Mouse (Mus musculus) frontal cortex, postnatal 14 days (tissue): ENCODE results near the gene Ube2e2.
"Not testable (repeated sequence)": the region's sequence is repeated elsewhere in the genome, so short reads cannot be mapped to it uniquely, and the experiment has no call there.

Experiments
- DNase-seq, 2 experiments: peaks; one replicate each; pipeline ENCODE4 v3.0.0; 2022; ENCODE audit warnings: low spot score in 2 of 2

Ube2e2 gene

DNA sequence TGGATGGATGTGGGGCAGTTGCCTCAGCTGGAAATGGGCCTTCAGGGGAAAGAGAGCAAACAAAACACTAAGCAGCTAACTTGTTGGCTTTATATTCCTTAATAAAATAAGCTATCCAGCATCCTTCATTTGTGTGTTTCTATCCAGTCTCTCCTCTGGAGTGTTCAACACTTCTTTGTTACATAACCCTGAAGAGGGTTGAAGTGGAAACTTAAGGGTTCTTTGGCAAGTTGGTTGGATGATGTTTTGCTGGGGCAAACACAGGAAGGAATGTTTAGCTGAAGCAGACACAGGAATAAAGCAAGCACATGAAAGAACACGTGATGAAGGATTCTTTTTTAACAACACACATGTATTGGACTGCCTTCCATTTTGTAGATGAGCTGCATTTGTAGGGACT is 256.3 kb downstream of the Ube2e2 start:
- no peak for DNase-seq

DNA sequence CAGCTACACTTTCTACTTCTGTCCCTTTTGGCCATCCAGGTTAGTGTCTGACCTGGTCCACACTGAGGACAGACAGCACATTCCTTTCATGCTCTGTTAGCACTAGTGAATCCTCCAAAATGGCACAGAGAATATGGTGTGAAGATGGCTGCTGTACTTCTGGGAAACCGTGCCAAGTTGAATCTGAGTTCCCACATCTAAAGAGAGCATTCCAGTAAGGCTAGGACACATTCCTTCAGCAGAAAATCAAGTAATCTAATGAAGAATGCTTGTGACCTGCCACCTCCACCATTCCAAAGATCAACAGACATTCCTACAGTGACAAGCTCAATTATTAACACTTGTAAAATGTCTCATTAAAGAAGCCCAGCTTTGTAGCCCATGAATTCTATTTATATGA is 265.9 kb downstream of the Ube2e2 start:
- no peak for DNase-seq

DNA sequence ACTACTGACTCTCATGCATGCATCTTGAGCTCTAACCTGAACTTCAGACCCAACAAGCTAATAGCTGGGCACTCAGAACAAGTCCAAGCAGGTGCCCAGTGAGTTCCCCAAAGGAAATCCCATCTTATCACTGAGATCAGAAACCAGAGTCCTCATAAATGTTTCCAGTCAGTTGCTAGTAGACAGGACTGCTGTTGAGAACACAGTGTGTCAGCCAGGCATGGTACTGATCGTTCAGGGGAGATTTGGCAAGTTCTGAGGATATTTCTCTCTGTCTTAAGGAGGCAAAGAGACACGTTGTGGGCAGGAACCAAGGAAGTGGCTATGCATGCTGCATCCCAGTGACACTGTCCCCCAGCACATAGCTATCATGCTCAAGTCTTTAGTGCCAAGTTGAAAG is 275.5 kb downstream of the Ube2e2 start:
- no peak for DNase-seq

DNA sequence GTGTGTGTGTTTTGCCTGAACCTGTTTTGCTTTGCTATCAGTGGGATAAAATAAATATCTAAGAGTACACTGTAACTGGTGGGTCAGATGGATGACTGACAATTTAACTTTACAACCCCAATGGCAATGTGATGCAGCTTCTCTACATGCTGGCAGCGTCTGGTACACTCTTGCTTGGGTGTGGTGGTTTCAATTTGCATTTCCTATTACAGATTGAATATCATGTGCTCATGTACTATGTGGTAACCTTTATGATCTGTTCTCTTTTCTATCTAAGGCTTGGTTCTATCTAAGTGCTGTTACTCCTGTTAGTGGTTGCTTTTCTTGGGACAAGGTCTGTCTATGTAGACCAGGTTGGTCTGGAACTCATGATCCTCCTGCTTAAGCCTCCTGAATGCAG is 292.1 kb downstream of the Ube2e2 start:
- DNase-seq = no peak

DNA sequence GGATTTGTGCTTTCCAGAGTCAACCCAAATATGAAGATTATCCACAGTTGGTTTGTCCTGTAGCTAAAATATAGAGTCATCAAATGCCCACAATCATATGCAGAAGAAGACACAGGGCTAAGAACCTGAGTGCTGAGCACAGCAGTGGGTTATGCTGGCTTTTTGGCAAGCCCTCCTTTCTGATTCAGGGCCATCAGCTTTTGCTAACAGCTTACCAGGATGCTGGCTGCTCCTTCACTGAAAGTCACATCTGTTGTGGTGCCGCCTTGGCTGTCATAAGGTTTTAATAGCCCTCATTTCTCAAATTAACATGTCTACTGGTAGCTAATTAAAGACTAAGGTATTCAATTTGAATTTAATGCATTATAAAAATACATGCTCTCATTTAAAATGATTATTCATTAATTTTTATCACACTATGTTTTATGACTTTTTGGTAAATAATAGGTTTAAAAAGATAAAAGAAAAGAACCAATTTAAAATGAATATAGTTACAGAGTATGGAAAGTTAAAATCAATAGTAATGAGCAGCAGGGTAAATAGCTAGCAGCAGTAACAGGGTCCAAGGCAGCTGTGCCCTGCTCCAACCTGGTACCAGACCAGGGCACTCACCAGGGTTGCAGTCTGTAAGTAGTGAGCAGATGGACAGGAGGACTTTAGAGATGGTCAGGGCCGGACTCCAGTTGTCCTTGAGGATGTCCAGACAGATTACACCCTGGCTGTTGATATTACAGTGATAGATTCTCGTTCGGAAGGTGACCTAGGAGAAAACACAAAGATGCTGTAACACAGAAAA is 307.6 kb downstream of the Ube2e2 start:
- no peak for DNase-seq

DNA sequence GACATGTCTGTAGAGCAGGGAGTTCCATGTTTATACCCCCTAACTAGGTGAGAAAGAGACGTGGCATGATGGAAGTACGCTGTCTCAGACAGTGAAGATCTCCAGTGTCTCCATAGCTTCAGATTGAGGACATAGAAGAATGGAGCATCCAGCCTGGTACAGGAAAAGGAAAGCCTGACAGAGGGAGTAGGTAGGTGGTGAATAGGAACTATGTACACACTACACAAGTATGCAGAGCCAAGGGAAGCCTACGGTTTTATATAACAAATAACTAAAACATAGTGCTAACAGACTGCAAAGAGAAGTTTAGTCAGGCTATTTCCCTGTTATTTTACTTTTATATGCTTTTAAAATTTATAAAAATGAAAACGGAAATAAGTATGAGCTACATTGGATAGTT is 312.3 kb downstream of the Ube2e2 start:
- no peak for DNase-seq

DNA sequence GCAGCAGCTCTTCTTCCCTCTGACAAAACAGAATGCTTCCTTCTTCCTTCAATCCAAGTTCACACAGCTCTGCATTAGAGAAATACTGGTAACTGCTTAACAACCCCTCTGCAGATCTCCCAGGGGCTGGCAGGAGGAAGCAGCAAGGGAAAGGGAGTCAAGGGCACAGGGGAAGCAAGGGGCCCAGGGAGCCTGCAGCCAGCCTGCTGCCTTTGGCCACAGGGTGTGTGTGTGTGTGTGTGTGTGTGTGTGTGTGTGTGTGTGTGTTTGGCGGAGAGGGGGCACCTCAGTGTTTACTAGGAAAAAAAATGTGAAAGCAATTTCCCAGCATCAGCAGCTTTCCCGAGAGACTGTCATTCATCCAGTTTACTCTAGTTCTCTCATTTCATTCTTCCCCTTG is 319.3 kb downstream of the Ube2e2 start:
- DNase-seq = no peak

DNA sequence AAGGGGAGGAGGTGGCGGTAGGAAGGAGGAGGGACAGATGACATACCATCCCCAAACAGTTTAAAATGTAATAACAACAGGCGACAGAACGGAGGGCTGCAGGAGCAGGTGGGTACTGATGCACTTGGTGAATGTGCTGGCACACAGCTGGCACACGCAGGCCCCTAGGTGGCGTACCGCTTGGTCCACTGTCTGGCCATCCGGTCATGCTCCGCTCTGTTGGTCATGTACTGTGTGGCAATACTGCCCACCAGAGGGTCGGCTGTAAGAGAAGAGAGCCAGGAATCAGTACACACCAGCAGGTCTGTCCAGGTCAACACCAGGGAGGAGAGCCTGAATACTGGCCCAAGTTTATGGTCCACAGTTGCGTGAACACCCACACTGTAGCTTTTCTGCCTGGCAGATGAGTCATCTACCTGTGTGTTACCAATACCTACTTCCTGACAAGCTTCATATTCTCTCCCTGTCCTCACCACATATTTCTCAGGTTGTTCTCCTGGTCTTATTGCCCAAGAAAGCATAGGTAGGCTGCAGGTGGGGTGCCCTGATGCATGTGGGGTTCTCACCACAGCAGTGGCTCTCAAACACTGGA is 319.8 kb downstream of the Ube2e2 start:
- no peak for DNase-seq

DNA sequence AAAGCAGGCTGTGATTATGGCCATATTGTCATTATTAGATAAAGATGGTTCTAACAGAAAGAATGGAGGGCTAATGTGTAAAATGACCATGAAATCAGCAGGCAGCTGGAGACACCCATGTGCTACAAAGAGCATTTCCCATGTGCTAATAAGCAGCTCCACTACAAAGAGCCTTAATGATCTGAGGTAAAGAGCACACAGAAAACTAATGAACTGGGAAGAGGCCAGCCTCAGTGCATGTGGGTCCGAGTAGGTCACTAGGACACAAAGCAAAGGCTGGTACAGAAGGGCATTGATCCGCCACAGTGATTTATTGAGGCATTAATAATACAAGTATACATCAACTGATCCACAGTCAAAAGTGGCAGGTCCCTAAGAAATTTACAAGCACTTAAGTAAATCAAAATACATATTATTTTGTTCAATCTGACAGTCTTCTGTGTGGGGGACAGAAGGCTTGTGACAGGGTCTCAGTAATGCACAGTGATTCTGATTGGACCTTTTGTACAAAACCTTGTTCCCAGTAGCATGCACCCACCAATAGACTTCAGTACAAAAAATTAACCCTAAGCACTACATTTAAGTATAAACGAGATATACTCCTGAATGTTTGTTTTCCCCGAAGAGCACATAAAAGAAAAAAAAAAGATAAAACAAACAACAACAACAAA is 320.6 kb downstream of the Ube2e2 start:
- DNase-seq = no peak

DNA sequence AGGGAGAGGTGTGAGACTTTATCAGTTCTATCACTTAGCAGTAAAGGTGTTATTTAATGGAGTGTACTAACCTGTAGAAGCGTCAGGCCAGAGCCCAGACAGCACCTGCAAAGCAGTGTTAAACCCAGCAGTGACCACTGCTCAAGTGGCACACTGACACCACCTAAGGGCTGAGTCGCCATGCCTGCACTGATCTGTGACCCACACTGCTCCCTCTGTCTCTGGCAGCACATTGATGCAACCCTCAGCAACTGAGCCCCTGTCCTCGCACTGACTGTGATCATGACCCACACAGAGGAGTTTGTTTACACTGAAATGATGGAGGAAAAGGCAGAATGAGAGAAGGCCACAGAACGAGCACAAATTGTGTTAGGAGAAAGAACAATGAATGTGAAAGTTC is 321.2 kb downstream of the Ube2e2 start:
- DNase-seq = no peak

DNA sequence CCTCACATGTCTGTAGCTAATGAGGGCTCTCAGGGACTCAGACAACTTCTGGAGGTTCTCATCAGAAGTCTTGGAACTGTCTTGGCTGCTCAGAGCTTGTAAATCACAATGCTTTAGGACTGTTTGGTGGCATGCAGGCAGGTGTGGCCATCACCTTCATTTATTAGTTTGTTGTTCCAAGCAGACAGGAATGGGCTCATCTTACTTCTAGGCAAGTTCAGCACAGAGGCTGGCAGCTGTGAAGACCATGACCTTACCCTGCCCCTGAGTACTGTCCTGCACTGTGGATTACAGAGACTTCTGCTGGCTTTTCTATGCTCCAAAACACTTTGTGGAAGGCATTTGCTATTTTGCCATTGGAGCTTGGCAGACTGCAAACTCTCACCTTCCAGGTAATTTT is 324.5 kb downstream of the Ube2e2 start:
- DNase-seq = no peak

DNA sequence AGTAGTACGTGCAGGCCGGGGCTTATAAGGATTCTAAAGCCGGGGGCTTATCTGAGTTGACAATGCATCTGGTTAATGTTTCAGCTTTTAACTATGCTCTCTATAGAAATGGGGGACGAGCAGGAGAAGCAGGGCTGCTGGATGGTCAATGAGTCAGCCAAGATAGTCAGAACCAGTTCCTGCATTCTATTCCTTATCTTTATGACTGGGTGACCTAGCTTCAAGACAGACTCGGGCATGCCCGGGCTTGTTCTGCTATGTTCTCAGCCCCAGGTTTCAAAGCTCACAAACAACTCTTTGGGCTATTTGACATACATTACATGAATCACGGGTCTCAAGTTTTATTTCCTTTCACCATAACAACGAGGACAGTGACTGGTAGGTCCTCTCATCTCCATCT is 329.1 kb downstream of the Ube2e2 start:
- not testable (repeated sequence) for DNase-seq

DNA sequence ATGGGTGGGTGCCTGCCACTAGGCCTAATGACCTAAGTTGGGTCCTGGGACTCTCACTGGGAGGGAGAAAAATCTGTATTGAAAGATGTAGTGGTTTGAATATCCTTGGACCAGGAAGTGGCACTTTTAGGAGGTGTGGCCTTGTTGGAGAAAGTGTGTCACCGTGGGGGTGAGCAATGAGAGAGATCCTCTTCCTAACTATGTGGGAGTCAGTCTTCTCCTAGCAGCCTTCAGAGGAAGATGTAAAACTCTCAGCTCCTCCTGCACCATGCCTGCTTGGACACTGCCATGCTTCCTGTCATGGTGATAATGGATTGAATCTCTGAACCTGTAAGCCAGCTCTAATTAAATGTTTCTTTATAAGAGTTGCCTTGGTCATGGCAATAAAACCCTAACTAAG is 338.8 kb downstream of the Ube2e2 start:
- no peak for DNase-seq

DNA sequence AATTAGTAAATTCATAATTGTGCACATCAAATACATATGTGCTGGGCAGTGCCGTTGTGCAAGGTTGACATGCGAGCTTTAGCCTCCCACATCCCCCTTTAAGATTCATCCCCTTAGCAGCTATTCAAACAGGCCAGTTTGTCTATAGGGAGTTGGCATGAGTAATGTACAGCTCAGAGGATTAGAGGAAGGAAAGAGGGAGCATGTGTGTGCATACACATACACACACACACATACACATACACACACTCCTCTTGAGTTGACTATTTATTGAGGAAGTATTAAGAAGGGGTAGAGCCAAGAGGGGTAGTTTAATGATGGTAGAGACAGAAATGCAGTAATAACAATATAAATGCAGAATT is 339.5 kb downstream of the Ube2e2 start:
- no peak for DNase-seq

DNA sequence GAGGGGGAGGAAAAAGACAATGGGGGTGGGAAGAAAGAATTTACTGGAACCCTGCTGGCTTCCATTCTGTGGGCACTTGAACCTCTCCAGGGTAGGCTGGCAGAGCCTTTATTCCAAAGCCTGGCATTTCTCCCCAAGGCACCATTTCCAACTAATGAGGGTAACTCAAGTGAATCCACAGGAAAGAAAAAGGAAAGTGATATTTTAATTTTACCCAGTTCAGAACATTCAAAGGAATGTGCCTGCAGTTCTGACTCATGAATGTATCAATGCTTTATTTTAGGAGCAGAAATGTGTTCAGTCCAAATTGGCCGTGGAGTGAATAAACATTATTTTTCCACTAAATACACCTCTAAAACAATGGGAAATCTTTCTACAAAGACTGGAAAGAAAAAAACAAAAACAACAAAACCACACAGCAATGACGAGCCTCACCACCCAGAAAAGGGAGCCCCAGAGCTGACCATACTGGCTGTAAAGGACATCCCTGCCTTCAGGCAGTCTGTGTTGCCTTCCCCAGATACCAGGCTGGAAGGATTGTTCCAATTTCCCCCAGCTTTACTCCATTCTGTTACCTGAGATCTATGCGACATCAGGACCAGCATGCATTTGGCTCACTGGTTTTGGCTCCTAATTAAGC is 340.0 kb downstream of the Ube2e2 start:
- DNase-seq = no peak

DNA sequence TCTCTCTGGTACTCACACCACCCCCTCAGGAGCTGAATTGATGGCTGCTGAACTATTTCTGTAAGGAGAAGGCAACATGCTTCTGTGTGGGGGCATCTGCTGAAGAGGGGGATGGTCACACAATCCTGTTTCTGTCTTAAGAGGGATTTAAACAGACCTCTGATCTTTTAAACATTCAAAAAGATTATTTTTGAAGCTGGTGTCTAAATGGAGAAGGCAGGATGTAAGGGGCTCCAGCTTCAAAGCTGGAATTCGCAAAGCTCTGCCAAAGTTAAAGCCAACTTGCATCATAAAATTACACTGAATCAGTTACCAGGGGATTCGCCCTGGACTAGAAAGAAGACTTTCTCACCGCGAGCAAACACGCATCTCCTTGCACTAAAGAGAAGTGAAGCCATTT is 346.5 kb downstream of the Ube2e2 start:
- peak in 1 of 2 experiments; percentile 24 for DNase-seq

DNA sequence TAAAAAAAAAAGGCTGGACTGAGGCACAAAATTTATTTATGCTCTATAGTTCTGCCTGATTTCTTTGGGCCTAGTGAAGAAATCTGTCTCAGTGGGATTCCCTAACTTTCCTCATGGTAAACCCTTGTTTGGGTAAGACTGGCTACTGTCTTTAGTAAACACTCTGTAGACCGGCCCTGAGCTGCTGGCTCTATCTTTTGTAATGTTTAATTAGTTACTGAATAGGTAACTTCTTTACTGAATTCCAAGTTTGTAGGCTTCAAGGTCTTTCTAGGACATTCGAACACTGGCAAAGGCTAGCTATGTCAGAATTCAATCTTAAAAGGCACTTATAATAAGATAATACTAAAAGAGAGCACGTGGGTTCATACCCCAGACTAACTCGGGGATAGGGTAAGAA is 355.0 kb downstream of the Ube2e2 start:
- DNase-seq = not testable (repeated sequence)

DNA sequence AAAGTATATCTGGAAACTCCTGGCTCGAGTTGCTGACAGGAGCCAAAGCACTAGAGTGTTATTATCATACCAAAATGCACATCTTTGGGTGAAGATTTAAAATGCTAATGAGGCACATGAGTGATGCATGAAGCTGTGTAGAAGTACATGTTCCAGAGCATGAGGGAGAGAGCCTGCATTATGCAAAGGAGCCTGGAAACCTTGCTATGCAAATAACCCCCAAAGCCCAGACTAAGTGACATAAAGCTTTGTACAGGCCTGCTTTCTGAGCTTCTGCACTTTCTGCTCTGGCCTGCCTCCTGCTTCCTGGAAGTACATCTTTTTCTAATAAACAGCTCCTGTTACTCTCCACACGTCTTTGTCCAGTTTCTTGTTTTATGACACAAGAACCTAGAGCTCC is 363.2 kb downstream of the Ube2e2 start:
- no peak for DNase-seq

DNA sequence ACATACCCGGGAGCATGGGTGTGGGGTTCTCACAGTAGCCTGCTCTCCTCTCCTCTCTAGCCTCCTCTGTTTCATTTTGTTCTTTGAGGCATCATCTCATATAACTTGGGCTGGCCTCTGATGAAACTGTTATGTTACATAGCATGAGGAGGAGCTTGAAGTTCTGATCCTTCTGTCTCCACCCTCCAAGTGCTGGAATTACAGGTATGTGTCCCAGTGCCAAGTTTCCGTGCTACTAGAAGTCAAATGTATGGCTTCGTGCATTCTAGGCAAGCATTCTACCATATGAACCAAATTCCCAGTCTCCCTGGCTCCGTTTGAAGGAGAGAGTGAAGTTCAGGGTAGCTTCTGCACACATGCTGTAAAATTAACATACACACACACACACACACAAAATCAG is 363.6 kb downstream of the Ube2e2 start:
- no peak for DNase-seq
